Mouse (Mus musculus): ENCODE measurements around the gene Trpm6. TPM values are rescaled to one million over a fixed set of nuclear protein-coding genes. Genes with fewer than 3 reads are reported as not detected.

The Trpm6 gene
- not detected for total RNA-seq (2021)
- long read RNA-seq, experiment 1: 0 reads
- long read RNA-seq, experiment 2: 0 reads

DNA sequence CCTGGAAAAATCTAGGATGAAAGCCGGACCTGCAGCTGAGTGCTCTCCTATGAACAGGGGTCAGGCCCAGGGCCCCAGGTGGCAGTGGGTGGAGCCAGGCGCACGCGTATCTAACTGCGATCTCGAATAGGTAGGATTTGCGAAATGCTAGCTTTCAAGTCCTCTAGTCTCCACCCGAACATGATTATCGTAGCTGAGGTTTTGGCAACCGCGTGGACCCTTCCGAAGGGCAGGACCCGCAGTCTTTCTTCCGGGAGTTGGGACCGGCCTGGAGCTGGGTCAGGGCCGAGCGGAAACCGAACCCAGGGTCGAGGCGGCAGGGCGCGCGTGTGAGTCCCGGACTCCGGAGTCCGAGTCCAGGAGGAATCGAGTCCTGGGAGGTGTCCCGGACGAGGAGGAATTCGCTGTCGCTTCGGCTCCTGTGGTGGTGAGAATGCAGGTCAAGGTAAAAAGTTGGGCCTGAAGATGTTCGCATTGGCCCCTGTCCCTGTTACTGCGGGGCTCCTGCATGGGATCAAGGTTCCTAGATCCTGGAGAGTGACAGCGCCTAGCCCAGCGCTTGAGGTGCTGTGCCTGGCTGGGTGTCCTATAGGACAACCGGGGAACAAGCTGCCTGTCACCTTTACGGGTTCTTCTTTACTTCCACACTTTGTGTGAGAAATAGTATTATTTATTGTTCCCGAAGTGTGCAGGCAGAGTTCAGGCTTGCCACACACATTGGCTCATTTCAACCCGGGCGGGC is at the start of gene Trpm6:
TSS of gene Trpm6 (plus strand) at position 386 of the 742 bp plus-strand sequence.
- DNase-seq (ENCODE audit: low spot score in 2 of 2): peak in 1 of 2 experiments; percentile 2

DNA sequence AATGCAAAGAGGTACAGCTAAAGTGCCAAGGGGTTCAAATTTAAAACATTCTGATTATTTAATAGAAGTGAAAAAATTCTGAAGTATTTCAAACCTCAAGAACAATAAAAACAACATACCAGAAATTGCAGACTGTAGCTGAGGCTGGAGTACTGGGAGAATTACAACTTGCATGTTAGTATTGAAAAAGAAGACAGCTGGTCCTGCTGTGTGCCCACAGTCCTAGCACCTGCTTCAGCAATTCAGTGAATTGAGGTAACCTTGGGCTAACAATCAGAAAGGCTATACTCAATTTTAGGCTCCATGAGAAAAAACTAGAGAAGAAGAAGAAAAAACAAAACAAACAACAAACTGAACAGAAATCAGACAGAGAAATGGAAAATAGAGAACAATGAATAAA is 41.7 kb upstream of the Trpm6 start:
- DNase-seq (ENCODE audit: low spot score in 2 of 2): no peak

DNA sequence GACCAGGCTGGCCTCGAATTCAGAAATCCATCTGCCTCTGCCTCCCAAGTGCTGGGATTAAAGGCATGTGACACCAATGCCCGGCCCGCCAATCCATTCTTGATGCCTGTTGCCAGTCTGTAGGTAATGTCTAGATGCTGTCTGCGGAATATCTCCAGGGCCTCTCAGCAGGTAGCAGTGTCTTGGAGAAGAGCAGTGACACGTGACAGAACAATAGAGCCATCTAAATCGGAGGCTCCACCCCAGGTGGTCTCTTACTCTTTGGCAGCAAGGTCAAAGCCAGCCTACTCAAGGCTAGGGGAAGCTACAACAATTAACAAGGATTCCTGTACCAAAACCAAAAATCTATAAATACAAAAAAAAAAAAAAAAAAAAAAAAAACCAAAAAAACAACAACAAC is 38.9 kb upstream of the Trpm6 start:
- DNase-seq (ENCODE audit: low spot score in 2 of 2): no peak

DNA sequence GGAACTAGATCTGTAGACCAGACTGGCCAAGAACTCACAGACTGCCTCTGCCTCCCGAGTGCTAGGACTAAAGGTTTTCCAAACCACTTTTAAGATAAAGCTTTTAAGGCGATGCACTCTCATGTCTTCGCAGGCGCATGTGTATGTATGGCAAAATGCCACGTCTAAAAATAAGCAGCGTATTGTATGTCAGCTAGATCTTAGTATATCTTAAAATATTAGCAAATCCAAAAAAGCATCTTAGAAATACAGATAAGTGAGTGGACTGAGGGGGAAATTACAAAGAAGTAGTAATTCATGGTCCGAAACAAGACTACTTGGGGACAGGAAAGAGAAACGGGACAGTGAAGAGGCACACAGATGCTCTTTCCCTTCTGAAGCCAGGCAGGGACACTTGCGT is 38.2 kb upstream of the Trpm6 start:
- DNase-seq (ENCODE audit: low spot score in 2 of 2): no peak

DNA sequence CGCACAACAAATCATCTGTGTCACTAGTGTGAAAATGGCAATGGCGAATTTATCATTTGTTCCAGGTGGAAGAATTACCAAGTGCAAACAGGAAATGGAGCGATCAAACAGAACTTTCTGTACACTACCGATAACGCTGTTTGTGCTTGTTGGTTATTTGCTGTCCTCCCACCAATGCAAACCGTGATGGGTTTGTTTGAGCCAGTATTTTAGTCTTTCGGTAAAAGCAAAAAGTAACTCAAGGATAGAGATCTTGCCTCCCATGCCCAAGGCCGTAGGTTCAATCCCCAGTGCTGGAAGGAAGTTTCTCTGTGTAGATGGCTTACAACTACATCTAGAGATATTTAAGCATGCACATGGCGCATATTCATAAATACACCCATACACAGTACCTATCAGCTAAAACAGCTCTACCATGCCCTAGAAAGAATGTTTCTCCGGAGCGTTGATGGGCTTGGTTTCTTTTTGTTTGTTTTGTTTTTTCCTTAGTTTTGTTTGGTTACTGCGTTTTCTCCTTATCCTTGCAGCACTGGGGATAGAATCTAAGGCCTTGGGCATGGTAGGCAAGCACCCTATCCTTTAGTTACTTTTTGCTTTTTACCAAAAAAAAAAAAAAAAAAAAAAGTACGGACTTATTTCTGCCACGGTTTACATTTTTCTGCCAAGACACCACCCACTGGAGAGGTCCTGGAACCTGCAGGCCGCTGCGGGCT is 37.5 kb upstream of the Trpm6 start:
- DNase-seq (ENCODE audit: low spot score in 2 of 2): no peak

DNA sequence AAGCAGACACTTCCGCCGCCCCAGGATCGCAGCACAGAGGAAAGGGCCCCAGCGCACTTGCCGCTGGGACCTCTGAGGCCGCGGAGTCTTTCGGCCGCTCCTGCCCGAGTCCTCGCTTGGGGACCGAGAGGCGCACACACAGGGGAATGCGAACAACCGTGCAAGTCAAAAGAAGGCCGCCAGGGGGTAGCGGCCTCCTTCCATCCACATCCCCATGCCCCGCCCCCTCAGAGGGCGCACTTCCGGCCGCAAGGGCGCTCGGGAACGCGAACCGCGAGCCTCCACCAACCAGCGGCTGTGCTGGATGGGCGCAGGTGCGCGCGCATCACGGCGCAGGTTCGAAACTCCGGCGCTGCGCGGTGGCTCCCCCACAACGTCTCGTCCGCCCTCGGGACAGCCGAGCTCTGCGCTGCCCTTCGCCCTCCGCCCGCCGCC is 36.9 kb upstream of the Trpm6 start, which contains the start of gene D030056L22Rik:
TSS of gene D030056L22Rik (plus strand) at position 328 of the 435 bp plus-strand sequence.
- DNase-seq (ENCODE audit: low spot score in 2 of 2): peak; percentile 97 to 98

DNA sequence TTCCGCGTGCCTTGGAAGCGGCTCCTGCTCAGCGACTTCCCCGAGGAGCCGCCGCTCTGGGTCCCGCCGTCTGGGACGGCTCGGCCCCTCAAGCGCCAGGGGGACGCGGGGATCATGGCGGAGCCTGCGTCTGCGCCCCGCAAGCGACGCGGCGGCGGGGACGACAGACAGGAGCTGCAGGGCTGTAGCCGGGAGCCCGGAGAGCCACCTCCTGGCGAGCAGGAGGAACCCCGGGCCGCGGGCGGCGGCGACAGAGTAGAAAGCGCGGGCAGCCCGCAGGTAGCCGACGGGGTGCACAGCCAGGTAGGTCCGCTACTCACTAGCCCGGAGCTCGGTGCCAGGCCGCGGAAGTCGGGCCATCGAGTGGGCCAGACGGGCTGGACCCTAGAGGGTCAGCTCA is 36.4 kb upstream of the Trpm6 start:
- peak; percentile 41 to 55 for DNase-seq (ENCODE audit: low spot score in 2 of 2)

DNA sequence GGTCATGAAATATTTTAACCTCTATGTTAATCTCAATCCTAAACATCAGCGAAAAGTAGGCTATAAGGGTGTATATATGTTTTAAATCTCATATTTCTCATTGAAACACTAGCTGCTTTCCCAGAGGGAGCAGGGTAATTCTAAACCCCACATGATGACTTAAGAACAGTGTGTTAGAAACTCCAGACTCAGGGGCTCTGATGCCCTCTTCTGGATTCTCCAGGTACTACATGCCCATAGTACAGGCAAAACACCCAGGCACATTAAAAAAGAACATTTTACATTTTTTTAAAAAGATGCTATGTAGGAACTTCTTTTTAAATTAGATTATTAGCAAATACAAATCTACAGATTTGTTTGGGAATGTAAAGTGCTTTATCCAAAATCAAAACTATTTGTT is 33.4 kb upstream of the Trpm6 start:
- DNase-seq (ENCODE audit: low spot score in 2 of 2): peak; percentile 35 to 52

DNA sequence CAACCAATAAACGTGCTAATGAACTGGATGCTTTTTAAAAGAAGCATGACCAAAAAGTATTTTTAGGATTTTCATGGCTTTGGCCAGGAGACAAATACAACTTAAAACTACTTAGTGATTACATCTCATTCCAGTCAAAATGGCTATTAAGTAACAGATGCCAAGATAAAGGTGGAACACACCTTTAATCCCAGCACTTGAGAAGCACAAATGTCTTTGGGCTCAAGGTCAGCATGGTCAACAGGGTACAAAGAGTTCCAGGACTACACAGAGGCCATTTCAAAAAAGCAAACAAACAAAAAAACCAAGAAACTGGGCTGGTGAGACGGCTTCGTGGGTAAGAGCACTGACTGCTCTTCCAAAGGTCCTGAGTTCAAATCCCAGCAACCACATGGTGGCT is 29.4 kb upstream of the Trpm6 start:
- no peak for DNase-seq (ENCODE audit: low spot score in 2 of 2)

DNA sequence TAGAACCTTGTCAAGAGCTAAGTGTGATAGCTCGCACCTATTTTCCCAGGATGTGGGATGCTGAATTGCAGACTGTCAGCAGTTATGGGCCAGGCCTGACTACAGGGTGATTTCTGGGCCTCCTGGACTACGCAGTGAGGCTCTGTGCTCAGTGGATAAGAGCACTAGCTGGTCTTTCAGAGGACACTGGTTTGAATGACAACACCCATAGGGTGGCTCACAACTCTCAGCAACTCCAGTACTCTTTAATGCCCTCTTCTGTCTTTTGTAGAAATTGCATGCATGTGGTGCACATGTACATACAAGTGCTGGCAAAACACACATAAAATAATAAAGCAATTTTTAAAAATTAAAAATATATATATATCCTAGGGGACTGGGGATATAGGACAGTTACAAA is 24.6 kb upstream of the Trpm6 start:
- DNase-seq (ENCODE audit: low spot score in 2 of 2): no peak

DNA sequence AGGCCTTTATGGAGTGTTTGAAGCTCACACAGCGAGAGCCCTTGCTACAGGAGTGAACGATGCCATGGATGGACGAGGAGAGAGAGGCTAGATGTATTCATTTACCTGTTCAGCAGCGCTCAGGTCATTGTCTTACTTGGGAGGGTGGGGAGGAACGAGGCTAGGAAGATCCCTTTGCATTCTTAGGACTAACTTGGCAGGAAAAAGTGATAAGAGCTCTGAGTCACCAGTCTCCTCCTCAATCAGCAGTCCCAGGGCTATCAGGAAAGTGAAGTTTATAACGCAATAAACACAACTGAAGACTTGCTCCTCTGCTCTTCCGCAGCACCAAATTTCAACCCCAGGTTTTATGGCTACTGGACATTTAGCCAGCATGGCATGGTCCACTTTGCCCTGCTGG is 19.5 kb upstream of the Trpm6 start:
- DNase-seq (ENCODE audit: low spot score in 2 of 2): no peak

DNA sequence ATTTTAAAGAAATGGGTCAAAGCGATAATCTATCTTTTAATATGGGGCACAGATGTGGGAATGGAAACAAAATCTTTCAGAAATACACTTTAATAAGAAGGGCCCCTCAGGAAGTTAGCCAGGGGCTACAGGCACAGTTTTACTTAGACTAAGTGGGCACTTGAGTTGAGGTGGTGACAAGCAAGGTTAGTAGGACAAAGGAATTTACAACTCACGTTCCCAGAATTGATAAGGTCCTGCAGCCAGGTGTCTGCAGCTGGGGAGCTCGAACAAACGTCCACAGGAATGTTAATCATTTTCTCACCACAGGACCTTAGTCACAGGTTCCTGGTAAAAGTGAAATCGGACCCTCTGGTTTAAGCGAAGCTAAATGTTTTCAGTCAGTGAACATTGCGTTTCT is 18.7 kb upstream of the Trpm6 start:
- no peak for DNase-seq (ENCODE audit: low spot score in 2 of 2)

DNA sequence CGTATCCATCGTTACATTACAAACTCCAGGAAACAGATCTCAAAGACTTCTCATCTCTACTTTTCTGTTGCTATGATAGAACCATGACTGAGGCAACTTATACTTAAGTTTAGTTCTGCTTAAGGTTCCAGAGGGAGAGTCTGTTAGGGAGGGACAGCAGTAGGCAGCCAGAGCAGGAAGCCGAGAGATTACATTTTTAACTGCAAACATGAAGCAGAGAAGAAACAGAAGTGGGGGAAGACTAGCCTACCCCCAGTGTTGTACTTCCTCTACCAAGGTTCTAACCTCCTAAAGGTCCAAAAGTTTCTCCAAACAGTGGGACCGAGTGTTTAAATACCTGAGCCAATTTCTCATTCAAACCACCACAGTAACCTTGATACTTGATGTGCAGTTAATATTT is 13.9 kb upstream of the Trpm6 start:
- DNase-seq (ENCODE audit: low spot score in 2 of 2): no peak

DNA sequence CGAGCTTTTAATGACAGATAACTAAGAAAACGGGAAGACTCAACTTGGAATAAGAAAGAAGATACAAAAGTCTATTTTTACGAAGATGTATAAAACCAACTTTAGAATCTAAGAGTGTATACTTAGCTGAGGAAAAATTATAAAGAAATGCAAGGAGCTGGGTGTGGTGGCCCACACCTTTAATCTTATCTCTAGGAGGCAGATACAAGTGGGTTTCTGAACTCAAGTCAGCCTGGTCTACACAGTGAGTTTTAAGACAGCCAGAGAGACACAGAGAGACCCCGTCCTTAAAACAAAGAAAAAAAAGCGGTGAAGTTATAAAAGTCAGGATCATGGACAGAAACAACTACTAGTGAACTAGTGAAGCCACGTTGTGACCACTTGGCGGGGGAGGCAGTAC is 10.6 kb upstream of the Trpm6 start:
- DNase-seq (ENCODE audit: low spot score in 2 of 2): no peak

DNA sequence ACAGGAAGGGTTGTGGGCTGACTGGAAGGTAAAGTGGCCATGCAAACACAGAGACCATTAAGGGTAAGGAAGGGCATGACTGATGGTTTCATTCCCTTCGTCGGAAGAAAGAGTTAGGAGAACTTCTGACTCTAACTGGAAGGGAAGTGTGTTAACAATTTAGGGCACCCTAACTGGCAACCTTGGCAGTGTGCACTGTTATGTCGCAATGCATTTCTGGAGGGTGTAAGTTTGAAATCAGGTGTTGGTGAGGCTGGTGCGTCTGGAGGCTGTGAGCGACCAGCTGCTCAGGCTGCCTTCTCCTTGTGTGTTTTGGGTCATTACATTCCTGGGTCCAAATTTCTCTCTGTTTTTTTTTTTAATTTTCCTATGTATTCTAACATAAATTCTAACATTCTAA is 5.8 kb upstream of the Trpm6 start:
- DNase-seq (ENCODE audit: low spot score in 2 of 2): no peak

DNA sequence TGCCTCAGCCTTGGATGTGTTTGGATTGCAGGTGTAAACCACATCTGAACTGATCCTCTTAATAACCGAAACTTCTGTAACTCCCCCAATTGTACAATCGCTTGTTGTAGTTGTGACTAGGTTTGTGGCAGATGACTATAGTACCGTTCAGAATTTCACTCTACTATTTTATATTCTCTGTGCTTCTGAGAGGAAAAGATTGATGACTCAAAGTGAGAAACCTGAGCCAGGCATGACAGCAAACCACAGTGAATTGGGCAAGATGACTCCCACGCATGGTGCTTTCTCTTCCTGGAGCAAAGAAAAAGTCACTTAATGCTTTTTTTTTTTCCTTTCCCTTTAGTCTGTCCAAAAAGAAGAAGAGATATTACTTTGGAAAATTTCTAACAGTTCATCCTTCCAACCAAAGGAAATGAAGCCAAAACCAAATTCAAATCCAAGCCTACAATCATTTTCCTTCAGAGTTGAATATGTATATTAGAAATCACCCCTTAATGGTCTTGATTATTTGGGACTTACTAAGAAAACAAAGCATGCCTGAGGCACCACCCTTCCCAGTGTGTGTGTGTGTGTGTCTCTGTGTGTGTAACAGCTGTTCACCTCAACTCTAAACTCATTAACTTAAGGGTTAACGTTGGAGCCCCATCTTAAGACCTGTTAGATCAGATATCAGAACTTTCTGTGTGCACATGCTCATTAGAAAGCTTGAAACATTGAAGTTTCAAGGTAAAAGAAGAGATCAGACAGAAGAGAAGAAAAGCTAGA is 3.0 kb upstream of the Trpm6 start:
- no peak for DNase-seq (ENCODE audit: low spot score in 2 of 2)

DNA sequence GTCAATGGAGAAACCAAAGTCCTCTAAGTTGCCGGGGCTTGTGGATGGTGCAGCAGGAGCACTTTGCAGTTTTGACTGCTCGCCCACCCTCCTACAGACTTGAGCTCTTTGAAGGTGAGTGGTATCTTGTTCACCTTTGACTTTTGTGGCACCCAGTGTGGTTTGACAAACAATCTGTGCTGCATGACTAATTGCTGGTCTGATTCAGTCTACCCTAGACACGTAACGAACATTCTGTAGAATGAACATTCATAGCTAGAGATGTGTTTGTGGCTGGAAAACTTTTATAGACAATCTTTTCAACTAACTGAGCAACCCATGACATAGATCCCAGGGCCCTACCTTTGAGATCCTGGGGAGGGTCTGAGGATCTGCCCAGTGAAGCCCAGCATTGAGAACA is 2.4 kb upstream of the Trpm6 start:
- no peak for DNase-seq (ENCODE audit: low spot score in 2 of 2)

DNA sequence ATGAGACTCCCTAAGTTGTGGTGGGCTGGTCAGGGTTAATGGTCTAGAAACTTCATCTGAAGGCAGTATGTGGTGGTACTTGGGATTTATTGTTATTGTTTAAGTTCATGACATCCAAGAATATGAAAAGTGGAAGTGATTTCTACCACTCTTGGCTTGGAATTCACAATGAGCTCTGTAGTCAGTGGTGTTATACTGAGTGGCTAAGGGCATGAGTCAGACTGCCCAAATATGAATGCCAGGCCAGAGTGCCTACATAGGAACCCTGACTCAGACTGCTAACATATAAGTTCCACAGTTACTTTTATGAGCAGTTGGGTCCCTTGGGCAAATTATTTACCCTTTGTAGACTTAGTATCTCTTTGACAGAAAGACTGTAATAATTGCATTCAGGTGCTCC is 7.4 kb downstream of the Trpm6 start:
- no peak for DNase-seq (ENCODE audit: low spot score in 2 of 2)

DNA sequence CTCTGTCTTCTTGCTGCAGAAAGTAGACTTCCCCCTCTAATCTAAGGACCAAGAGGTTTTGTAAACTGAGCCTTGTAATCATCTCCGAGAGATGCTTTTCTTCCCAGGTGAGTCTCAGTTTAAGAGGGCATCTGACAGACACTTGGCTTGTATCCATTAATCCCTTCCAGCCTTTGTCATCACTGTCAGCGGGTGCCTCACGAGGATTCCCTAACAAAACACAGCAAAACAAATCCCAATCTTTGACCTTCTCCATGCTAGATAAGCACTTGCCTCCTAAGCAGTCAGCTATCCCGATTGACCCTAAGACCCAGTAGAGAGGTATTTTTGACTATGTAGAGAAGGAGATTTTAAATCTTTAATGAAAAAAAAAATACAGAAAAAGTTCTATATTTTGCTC is 7.9 kb downstream of the Trpm6 start:
- no peak for DNase-seq (ENCODE audit: low spot score in 2 of 2)

DNA sequence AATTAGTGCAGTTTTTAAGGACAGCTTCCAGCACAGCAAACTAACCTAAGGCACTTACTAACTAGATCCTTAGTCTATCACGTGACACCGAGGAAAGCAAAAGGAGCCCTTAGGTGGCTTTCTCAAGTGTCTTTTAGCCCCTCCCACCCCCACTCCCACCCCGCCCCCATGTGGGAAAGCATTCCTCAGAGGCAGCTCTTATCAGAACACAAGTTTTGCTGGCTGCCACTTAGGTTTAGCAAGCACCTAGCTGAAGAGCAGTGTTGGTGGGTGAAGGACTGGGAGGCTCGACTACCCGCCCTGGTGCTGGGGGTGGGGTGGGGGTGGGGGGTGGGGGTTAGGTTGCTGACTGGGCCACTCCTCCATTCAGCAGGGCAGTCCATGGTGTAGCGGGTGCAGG is 8.5 kb downstream of the Trpm6 start:
- no peak for DNase-seq (ENCODE audit: low spot score in 2 of 2)

DNA sequence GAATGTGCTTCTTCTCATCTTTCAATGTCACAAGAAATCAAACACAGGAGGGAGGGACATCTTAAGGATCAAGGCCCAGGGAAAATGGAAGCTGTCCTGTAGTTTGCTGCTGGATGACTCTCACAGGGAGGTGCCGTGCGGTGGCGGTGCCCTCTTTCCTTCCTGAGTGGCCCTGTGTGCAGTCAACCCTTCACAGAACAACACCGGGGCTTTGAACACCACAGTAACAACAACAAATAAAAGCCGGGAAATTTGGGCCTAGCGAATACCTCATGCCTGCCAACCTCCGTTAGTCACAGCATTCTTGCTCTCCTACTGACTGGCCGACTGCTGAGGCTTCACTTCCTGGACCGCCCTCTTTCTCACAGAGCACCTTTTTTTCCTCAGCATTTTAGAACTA is 9.1 kb downstream of the Trpm6 start:
- no peak for DNase-seq (ENCODE audit: low spot score in 2 of 2)

DNA sequence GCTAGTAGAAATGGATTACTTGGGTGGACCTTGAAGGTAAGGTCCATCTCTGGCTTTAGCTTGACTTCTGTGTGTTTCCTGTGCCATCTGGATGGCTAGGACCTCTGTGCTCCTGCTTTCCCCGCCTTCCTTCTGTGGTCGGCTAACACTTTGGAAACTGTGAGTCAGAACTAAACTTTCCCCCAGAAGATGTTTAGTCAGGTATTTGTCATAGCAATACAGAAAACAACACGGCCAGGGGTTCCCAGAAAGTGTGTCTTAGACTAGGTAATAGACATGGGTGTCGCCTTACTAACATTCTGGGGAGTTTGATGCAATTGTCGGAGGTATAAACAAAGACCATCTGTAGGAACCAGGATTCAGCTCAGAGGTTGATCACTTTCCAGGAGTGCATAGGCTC is 16.6 kb downstream of the Trpm6 start:
- no peak for DNase-seq (ENCODE audit: low spot score in 2 of 2)
